Mouse (Mus musculus) small intestine, adult 2 months (tissue): ENCODE results near the gene Rai1.

ENCODE experiments used
- CTCF ChIP-seq: fragments of 200-500 bp; IDR thresholded peaks from 2 replicates; pipeline ENCODE4 v1.5.1; 2012; ENCODE audit warnings: low read depth, mild to moderate bottlenecking, control low read depth, inconsistent platforms, low read length, moderate library complexity, mixed read lengths; ENCODE audit not compliant: insufficient replicate concordance, insufficient read length; ENCODE audit errors: extremely low read depth
- POLR2A ChIP-seq: fragments of 200-500 bp; IDR thresholded peaks from 2 replicates; pipeline ENCODE4 v1.6.1; 2012; ENCODE audit warnings: low read depth, mild to moderate bottlenecking, control low read depth, inconsistent platforms, low read length, moderate library complexity

- TF ChIP-seq CTCF (no peak), POLR2A (no peak)
Observed at GRCm38 (mm10) chr11:60162547-60162946, 57.7 kb downstream of the Rai1 start.
